Mouse (Mus musculus): ENCODE measurements around the gene Olfr1062.
A peak's percentile ranks its signal among the peaks of the same experiment; 100 is the strongest.
"Not testable (repeated sequence)": the region's sequence is repeated elsewhere in the genome, so short reads cannot be mapped to it uniquely, and the experiment has no call there.

Olfr1062 gene

DNA sequence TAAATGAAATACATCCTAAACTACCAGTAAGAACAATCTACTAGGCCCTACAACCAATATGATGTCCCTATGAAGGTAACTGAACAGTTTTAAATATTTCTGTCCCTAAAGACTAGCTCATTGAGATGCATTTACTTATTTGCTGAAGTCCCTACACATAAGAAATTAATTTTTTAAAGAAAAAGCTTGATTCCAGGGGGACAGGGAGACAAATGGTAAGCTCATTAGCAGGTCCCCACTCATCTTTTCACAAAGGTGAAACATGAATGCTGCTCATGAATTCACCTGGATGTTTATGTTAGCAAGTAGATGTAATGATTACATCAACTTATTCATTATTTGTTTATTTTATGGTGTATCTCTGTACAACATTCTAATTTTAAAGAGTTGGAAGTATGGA lies at the start of gene Olfr1062:
Gene Olfr1062, minus strand, starts transcription at position 101 of the 400 bp plus-strand sequence.
- not testable (repeated sequence) for DNase-seq

DNA sequence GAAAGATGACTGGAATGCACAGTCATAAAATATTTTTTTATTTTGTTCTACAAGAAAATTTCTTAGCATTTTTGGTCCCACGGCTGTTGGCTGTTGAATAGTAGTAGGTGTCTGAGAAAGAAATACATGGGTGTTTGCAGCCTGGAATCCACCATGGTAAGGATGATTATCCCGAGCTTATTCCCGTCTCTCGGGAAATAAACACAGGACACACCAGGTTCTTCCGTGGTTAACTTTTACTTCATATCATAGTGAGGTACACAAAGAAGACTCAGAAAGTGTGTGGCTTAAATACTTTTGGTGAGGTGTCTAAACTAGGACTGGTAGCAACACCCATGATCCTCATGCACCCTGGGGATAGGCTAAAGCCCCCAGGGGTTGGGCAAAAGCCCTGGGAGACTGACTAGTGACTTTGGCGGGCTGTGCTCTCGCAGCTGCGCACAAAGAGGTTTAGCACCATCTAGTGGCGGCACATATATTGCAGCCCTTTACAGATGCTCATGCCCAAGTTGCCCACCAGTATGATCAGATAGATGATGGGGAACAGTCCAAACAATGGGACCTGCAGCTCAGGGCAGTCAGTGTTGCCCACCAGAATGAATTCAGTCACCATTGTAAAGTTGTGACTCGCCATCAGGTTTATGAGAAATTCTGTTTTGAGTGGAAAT lies 38.0 kb upstream of the Olfr1062 start:
- DNase-seq, result peak; percentile 16

DNA sequence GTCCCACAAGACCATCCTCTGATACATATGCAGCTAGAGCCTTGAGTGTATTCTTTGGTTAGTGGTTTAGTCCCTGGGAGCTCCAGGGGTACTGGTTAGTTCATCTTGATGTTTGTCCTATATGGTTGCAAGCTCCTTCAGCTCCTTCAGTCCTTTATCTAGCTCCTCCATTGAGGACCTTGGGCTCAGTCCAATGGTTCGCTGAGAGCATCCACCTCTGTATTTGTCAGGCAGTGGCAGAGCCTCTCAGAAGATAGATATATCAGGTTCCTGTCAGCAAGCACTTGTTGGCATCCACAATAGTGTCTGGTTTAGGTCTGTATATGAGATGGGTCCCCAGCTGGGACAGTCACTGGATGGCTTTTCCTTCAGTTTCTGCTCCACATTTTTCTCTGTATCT lies 33.9 kb upstream of the Olfr1062 start:
- no peak for DNase-seq

DNA sequence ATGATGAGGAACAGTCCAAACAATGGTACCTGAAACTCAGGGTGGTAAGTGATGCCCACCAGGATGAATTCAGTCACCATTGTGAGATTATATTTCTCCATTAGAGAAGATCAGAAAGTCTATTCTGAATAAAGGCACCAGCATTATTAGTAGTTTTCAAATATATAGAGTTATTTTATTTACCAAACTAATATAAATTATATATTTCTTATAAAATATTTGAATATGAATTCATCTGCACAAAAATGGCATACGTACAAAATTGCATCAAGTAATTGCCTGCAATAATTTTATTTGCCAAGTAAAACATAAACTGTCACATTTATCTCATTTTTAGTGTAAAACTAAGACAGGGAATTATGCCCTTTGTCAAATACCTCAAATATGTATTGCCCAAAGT lies 29.6 kb upstream of the Olfr1062 start, which contains the start of gene Olfr1066:
Gene Olfr1066, minus strand, starts transcription at position 101 of the 400 bp plus-strand sequence.
- no peak for DNase-seq

- DNase-seq, result not testable (repeated sequence)
These were observed 23.9 kb upstream of the Olfr1062 start, which contains the start of gene Olfr1065 for GRCm38 (mm10) chr2:86450491-86450890. Gene Olfr1065 (minus strand): TSS chr2:86450591.

DNA sequence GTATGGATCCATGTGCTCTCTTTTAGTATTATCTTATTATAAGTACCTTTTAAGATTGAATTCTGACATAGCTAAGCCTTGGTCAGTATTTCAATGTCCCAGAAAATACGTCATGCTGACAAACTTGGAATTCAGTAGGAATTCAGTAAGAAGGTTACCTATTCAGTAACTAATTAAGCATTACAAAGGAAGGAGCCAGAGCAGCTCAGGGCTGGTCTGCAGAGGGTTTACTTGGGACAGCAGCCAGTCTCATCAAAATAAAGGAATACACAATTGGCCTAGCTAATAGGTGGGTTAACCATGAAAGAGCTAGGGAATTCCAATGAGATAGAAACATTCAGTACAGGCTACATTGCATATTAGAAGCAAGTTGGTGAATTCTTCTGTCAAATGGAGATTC lies 15.6 kb upstream of the Olfr1062 start:
- not testable (repeated sequence) for DNase-seq

- not testable (repeated sequence) for DNase-seq
These were observed 2.0 kb upstream of the Olfr1062 start for GRCm38 (mm10) chr2:86428511-86428910.

- no peak for DNase-seq
These were observed 12.6 kb downstream of the Olfr1062 start, which contains the start of gene Olfr1061 for GRCm38 (mm10) chr2:86413950-86414349. Gene Olfr1061 (minus strand): TSS chr2:86414050.

DNA sequence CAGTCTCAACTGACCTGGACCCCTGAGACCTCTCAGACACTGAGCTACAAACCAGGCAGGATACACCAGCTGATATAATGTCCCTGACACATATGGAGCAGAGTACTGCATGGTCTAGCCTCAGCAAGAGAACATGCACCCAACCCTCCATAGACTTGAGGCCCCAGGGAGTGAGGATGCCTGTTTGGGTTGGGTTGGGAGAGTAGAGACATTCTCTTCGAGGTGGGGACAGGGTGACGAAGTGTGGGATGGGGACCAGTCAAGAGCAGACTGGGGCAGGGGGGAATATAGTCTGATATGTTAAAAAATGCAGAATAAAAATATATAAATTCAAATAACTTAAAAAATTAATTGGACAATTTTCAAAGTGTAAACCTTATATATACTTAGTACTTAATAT lies 31.4 kb downstream of the Olfr1062 start:
- no peak for DNase-seq

DNA sequence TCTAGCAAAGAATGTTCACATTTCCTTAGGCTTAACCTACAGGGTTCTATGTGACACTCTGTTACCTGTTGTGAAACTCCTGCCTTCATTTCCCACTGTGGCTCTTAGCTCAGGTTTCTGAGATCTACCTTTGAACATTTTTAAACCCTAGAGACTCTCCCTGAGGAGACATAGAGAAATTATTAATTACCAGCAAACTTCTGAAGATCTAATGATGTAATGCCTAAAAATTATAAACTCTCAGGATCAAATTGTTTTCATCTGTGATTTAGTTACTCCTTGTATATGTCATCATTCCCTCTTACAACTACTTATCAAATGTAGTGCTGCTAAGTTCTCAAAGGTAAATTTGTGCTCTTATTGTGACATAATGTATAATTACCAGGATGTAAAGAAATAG lies 38.1 kb downstream of the Olfr1062 start, which contains the start of gene Olfr1058:
Gene Olfr1058, minus strand, starts transcription at position 101 of the 400 bp plus-strand sequence.
- not testable (repeated sequence) for DNase-seq

DNA sequence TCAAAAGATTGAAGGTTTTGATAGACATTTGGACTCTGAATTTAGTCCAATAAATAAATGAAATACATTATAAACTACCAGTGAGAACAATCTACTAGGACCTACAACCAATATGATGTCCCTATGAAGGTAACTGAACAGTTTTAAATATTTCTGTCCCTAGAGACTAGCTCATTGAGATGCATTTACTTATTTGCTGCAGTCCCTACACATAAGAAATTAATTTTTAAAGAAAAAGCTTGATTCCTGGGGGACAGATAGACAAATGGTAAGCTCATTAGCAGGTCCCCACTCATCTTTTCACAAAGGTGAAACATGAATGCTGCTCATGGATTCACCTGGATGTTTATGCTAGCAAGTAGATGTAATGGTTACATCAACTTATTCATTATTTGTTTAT lies 48.3 kb downstream of the Olfr1062 start, which contains the start of gene Olfr1057:
Gene Olfr1057, minus strand, starts transcription at position 101 of the 400 bp plus-strand sequence.
- DNase-seq, result no peak
